ENCODE assay signal across 18 mouse cellular contexts in the genomic region with DNA sequence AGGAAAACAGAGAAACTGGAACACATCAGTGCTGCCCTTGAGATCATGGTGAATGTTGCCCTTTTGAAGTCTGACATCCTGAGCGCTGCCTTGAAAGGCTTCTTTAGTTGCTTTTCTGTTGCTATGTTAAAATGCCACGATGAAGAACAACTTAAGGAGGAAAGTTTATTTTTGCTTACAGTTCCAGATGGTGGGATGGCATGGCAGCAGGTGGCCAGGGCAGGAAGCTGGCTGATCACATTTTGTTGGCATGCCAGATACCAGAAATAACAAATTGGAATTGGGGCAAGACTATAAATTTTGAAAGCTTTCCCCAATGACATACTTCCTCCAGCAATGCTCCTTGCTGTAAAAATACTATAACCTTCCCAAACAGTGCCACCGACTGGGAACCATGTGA.
A peak's percentile ranks its signal among the peaks of the same experiment; 100 is the strongest.
DNase-seq lines count a peak whose midpoint lies in the region; ATAC-seq and TF ChIP-seq lines count a peak whose summit lies in the region.
"Had no signal": no experiment of that assay in that cellular context is flagged by ENCODE, and none has a peak within 500 bp of the region (broad histone marks: within the 10 kb centered on the region; RNA-seq: fewer than 3 reads in every experiment).

No protein-coding gene starts in this region.

- H3K9ac ChIP-seq in forebrain, postnatal 0 days: no peak overlapping the region
- H3K9ac ChIP-seq in forebrain, embryonic 15.5 days (replicated peaks): no peak overlapping the region
- H3K9ac ChIP-seq: heart, embryonic 12.5 days; hindbrain, embryonic 14.5 days had no signal

- ATAC-seq in forebrain, postnatal 0 days: no peak
- no peak for ATAC-seq in forebrain, embryonic 15.5 days (replicated peaks)
- ATAC-seq in erythroblast, adult 5-6 weeks (replicated peaks; ENCODE audit: low FRiP score, poor library complexity, severe bottlenecking): no peak
- ATAC-seq: forebrain, embryonic 14.5 days had no signal

- H3K4me2 ChIP-seq in forebrain, postnatal 0 days (ENCODE audit: low read depth): no peak overlapping the region
- no peak overlapping the region for H3K4me2 ChIP-seq in forebrain, embryonic 15.5 days (replicated peaks)
- H3K4me2 ChIP-seq: heart, embryonic 12.5 days; hindbrain, embryonic 14.5 days had no signal

- no peak for TF ChIP-seq CTCF in forebrain, postnatal 0 days (IDR thresholded peaks at IDR 0.05; ENCODE audit: low read depth)

- DNase-seq in forebrain, postnatal 0 days: peak; percentile 51
- DNase-seq in layer of hippocampus, adult 9-11 months: peak; percentile 24
- no peak for DNase-seq in layer of hippocampus, postnatal 25 days (ENCODE audit: extremely low spot score in 1 of 2, low spot score in 1 of 2)
- DNase-seq in right cerebral cortex, adult 2 months (ENCODE audit: low spot score in 2 of 2): peak; percentile 24 to 39
- no peak for DNase-seq in right cerebral cortex, postnatal 14 days
- DNase-seq: adrenal gland, postnatal 10 days; cerebellum, adult 18-20 months; gastrocnemius, adult 2 months; gastrocnemius, postnatal 25 days had no signal

- H3K27ac ChIP-seq in forebrain, postnatal 0 days (ENCODE audit: low read depth, low read length): no peak overlapping the region
- no peak overlapping the region for H3K27ac ChIP-seq in forebrain, embryonic 15.5 days (replicated peaks)
- H3K27ac ChIP-seq: embryonic facial prominence, embryonic 10.5 days; forebrain, embryonic 10.5 days; gastrocnemius, adult 2 months; hindbrain, embryonic 10.5 days; hindbrain, embryonic 14.5 days had no signal

- no peaks in the 10 kb centered on the region for H3K4me1 ChIP-seq in forebrain, postnatal 0 days (ENCODE audit: insufficient read depth)
- H3K4me1 ChIP-seq in forebrain, embryonic 15.5 days: no peaks in the 10 kb centered on the region
- H3K4me1 ChIP-seq: embryonic facial prominence, embryonic 10.5 days; forebrain, embryonic 10.5 days; heart, embryonic 12.5 days; hindbrain, embryonic 10.5 days had no signal

- no peak overlapping the region for H3K4me3 ChIP-seq in forebrain, postnatal 0 days (ENCODE audit: low read depth, low read length)
- H3K4me3 ChIP-seq in forebrain, embryonic 15.5 days: no peak overlapping the region
- H3K4me3 ChIP-seq: embryonic facial prominence, embryonic 10.5 days; erythroblast, embryonic 14.5 days; forebrain, embryonic 10.5 days; gastrocnemius, adult 2 months; heart, embryonic 12.5 days; hindbrain, embryonic 10.5 days had no signal

- no peaks in the 10 kb centered on the region for H3K9me3 ChIP-seq in forebrain, postnatal 0 days (ENCODE audit: low read length)
- H3K9me3 ChIP-seq in forebrain, embryonic 15.5 days: no peaks in the 10 kb centered on the region
- H3K9me3 ChIP-seq: embryonic facial prominence, embryonic 10.5 days; forebrain, embryonic 10.5 days; hindbrain, embryonic 10.5 days had no signal

- no peaks in the 10 kb centered on the region for H3K36me3 ChIP-seq in forebrain, postnatal 0 days (ENCODE audit: insufficient read depth)
- H3K36me3 ChIP-seq in forebrain, embryonic 15.5 days: no peaks in the 10 kb centered on the region
- H3K36me3 ChIP-seq: embryonic facial prominence, embryonic 10.5 days; forebrain, embryonic 10.5 days; heart, embryonic 12.5 days; hindbrain, embryonic 10.5 days had no signal

- H3K27me3 ChIP-seq in forebrain, postnatal 0 days (ENCODE audit: insufficient read depth, low read length): no peaks in the 10 kb centered on the region
- no peaks in the 10 kb centered on the region for H3K27me3 ChIP-seq in forebrain, embryonic 15.5 days
- H3K27me3 ChIP-seq: heart, embryonic 12.5 days had no signal

- 69% methylated on average over 3 of the region's 3 CpGs for WGBS in forebrain, postnatal 0 days
- 81% methylated on average over 3 of the region's 3 CpGs for WGBS in forebrain, embryonic 15.5 days

Comparison
In these comparisons a context has a peak if more than half of its experiments do, and no peak if none do; other contexts are left out.
1. DNase-seq: peak in forebrain, postnatal 0 days (single experiment), layer of hippocampus, adult 9-11 months (single experiment) and right cerebral cortex, adult 2 months (2 of 2); none in layer of hippocampus, postnatal 25 days (0 of 2) and right cerebral cortex, postnatal 14 days (single experiment).